Mouse (Mus musculus) forebrain, embryonic 16.5 days (tissue): ENCODE data around the gene Tmem178b. TPM values are rescaled to one million over a fixed set of nuclear protein-coding genes. Genes with fewer than 3 reads are reported as not detected.

Source experiments
- ATAC-seq: fragments of 200-750 bp; cut with Nextera tagmentation; 2 replicates; pipeline ENCODE4 v1.8.0; 2017; ENCODE audit warnings: mild to moderate bottlenecking, moderate library complexity
- H3K27ac ChIP-seq: fragments of 300-500 bp; sonication (generic); 2 replicates; pipeline ENCODE4 v1.5.1; 2014; ENCODE audit warnings: low read length, control low read depth
- H3K27me3 ChIP-seq: fragments of 300-500 bp; sonication (generic); replicated peaks from 2 replicates; pipeline ENCODE4 v1.6.1; 2014; ENCODE audit warnings: low read length; ENCODE audit not compliant: control insufficient read depth, insufficient read depth
- H3K36me3 ChIP-seq: fragments of 300-500 bp; sonication (generic); 2 replicates; pipeline ENCODE4 v1.6.1; 2014; ENCODE audit not compliant: control insufficient read depth, insufficient read depth
- H3K4me1 ChIP-seq: fragments of 300-500 bp; sonication (generic); replicated peaks from 2 replicates; pipeline ENCODE4 v1.6.1; 2014; ENCODE audit warnings: low read length; ENCODE audit not compliant: control insufficient read depth, insufficient read depth
- H3K4me2 ChIP-seq: fragments of 300-500 bp; sonication (generic); 2 replicates; pipeline ENCODE4 v1.6.1; 2014; ENCODE audit warnings: mild to moderate bottlenecking, low read length, control low read depth
- H3K4me3 ChIP-seq: fragments of 300-500 bp; sonication (generic); replicated peaks from 2 replicates; pipeline ENCODE4 v1.5.1; 2014; ENCODE audit warnings: mild to moderate bottlenecking, low read length, control low read depth
- H3K9ac ChIP-seq: fragments of 300-500 bp; sonication (generic); replicated peaks from 2 replicates; pipeline ENCODE4 v1.6.1; 2014; ENCODE audit warnings: low read depth, low read length, control low read depth
- H3K9me3 ChIP-seq: fragments of 300-500 bp; sonication (generic); 2 replicates; pipeline ENCODE4 v1.6.1; 2016; ENCODE audit warnings: low read length; ENCODE audit not compliant: control insufficient read depth
- WGBS: fragments of 180-500 bp; shearing (Covaris S2); extraction: QIAGEN DNeasy Blood & Tissue Kit; methylation state at CpG from one replicate; pipeline ENCODE4 v1.1.7; 2014; 5-methylcytosine and 5-hydroxymethylcytosine counted together
- polyA plus RNA-seq: library from polyadenylated mRNA; unstranded; fragments of >200 nt; fragmentation: Nextera tagmentation; extraction: Ambion mirVana; gene quantifications from 2 replicates; pipeline ENCODE4 v1.2.1, GENCODE M21; 2015

Gene Tmem178b
- polyA plus RNA-seq, 1 experiment from 2014 or later = 32.2 TPM

- H3K4me1 ChIP-seq = peaks cover 22% of the 10 kb centered on the region
- under 1% methylated on average over 39 of the region's 39 CpGs for whole genome bisulfite sequencing
- no peaks in the 10 kb centered on the region for H3K27me3 ChIP-seq
- H3K9ac ChIP-seq = peak overlapping the region; percentile 91
- peak overlapping the region; percentile 79 for H3K4me3 ChIP-seq
- peak overlapping the region; percentile 84 for H3K4me2 ChIP-seq
- H3K27ac ChIP-seq = peak overlapping the region; percentile 98
- ATAC-seq = peak; percentile 17
- H3K9me3 ChIP-seq = no peaks in the 10 kb centered on the region
- H3K36me3 ChIP-seq = no peaks in the 10 kb centered on the region
Observed at GRCm38 (mm10) chr6:39872306-39872900, 668 bp upstream of the Tmem178b start.

DNA sequence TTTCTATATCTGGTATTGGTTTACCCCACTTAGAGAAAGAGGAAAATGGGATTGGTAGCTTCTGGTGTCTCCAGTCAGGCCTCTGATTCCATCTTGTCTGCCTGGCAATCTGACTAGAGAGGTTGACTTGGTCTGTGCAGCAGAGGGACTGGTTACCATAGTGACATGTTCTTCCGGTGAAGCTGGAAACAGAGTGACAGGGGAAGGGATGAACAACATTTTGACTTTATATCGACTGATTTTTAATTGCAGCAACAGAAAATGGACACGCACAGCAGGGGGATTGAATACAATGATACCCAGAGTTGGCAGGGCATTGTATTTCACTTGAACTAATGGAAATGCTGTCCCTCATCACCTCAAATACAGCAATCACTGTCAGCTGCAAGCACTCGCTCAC, 2.1 kb downstream of the Tmem178b start:
- Histone ChIP-seq H3K4me2 (peak overlapping the region; percentile 84), H3K9ac (0 out of 2 replicates have a peak overlapping the region, but pooled peaks have one; percentile 29), H3K36me3 (no peaks in the 10 kb centered on the region), H3K27me3 (no peaks in the 10 kb centered on the region), H3K9me3 (no peaks in the 10 kb centered on the region), H3K27ac (no peak overlapping the region; the same call in 1 of the 2 replicates), H3K4me1 (peaks cover 21% of the 10 kb centered on the region), H3K4me3 (peak overlapping the region; percentile 37)
- WGBS = 27% methylated on average over 4 of the region's 4 CpGs
- ATAC-seq = no peak

- ATAC-seq = no peak
- H3K27ac ChIP-seq = no peak overlapping the region
- no peaks in the 10 kb centered on the region for H3K9me3 ChIP-seq
- no peak overlapping the region for H3K4me3 ChIP-seq
- no peaks in the 10 kb centered on the region for H3K36me3 ChIP-seq
- WGBS = 53% methylated on average over 3 of the region's 3 CpGs
- peak overlapping the region; percentile 20 for H3K4me2 ChIP-seq
- H3K4me1 ChIP-seq = peaks cover 21% of the 10 kb centered on the region
- H3K9ac ChIP-seq = no peak overlapping the region
- H3K27me3 ChIP-seq = no peaks in the 10 kb centered on the region
Observed at GRCm38 (mm10) chr6:39876444-39876843, 3.4 kb downstream of the Tmem178b start.

GRCm38 (mm10) chr6:39890811-39891210, 17.7 kb downstream of the Tmem178b start:
- Histone ChIP-seq H3K27ac (no peak overlapping the region), H3K27me3 (no peaks in the 10 kb centered on the region), H3K4me3 (no peak overlapping the region), H3K36me3 (no peaks in the 10 kb centered on the region), H3K4me2 (no peak overlapping the region), H3K9me3 (peaks cover 4% of the 10 kb centered on the region; the same call in 1 of the 2 replicates), H3K4me1 (peaks cover 7% of the 10 kb centered on the region), H3K9ac (no peak overlapping the region)
- 85% methylated on average over 3 of the region's 3 CpGs for WGBS
- ATAC-seq = no peak

DNA sequence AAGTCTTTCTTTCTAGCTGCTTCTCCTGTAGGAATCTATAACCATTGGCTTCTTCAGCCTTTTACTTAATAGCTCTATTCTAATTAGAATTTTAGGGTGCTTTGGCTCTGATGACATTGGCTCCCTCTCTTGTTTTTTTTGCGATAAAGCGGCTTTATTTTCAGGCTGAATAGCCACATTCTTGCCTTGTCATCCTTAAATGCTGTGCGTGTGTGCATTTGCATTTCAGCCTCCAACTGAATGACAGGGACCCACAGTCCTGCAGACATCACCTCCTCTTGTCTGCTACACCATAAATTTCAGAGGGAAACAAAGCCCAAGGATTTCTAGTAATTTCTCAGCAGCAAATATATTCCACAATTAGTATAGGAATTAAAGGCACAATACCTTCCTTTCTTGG, 23.4 kb downstream of the Tmem178b start:
- ATAC-seq = peak; percentile 43; the same call in 1 of the 2 replicates
- no peak overlapping the region for H3K4me3 ChIP-seq
- peaks cover 17% of the 10 kb centered on the region for H3K4me1 ChIP-seq
- no peak overlapping the region for H3K4me2 ChIP-seq
- WGBS = 16% methylated on average over 3 of the region's 3 CpGs
- H3K9ac ChIP-seq = no peak overlapping the region
- H3K27me3 ChIP-seq = no peaks in the 10 kb centered on the region
- H3K9me3 ChIP-seq = no peaks in the 10 kb centered on the region
- H3K27ac ChIP-seq = no peak overlapping the region
- no peaks in the 10 kb centered on the region for H3K36me3 ChIP-seq

GRCm38 (mm10) chr6:39899231-39899630, 26.2 kb downstream of the Tmem178b start:
- 72% methylated on average over 4 of the region's 4 CpGs for WGBS
- Histone ChIP-seq H3K9me3 (no peaks in the 10 kb centered on the region), H3K27me3 (no peaks in the 10 kb centered on the region), H3K27ac (no peak overlapping the region), H3K36me3 (no peaks in the 10 kb centered on the region), H3K4me2 (no peak overlapping the region), H3K9ac (no peak overlapping the region), H3K4me1 (peaks cover 28% of the 10 kb centered on the region), H3K4me3 (no peak overlapping the region)
- ATAC-seq = no peak

GRCm38 (mm10) chr6:39903220-39903773, 30.2 kb downstream of the Tmem178b start:
- H3K4me1 ChIP-seq = peaks cover 21% of the 10 kb centered on the region
- H3K4me3 ChIP-seq = no peak overlapping the region
- H3K4me2 ChIP-seq = peak overlapping the region; percentile 24
- peak; percentile 40; the same call in 1 of the 2 replicates for ATAC-seq
- H3K9ac ChIP-seq = no peak overlapping the region
- H3K27me3 ChIP-seq = no peaks in the 10 kb centered on the region
- no peak overlapping the region; the same call in 1 of the 2 replicates for H3K27ac ChIP-seq
- no peaks in the 10 kb centered on the region for H3K36me3 ChIP-seq
- no peaks in the 10 kb centered on the region for H3K9me3 ChIP-seq
- WGBS = 16% methylated on average over 6 of the region's 6 CpGs

DNA sequence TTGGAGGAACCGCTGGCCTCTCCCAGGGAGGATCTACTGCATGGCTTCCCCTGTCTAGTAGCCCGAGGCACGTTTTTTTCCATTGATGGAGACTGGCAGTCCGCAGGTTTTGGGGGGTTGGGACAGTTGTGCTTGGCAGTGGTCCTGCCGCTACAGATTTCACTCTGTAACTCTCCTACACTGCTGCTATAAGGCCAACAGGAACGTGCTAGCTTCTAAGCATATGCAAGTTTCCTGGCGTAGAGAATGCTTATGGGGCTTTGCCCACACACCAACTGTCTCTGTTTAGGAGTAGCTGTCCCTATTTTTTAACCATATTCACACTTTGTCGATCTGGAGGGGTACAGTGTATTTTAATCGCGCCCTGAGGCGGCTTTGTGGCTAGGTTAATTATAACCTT, 30.8 kb downstream of the Tmem178b start:
- no peaks in the 10 kb centered on the region for H3K27me3 ChIP-seq
- peak overlapping the region; percentile 9; the same call in 1 of the 2 replicates for H3K27ac ChIP-seq
- ATAC-seq = peak; percentile 95
- no peaks in the 10 kb centered on the region for H3K9me3 ChIP-seq
- 17% methylated on average over 11 of the region's 11 CpGs for WGBS
- peaks cover 21% of the 10 kb centered on the region for H3K4me1 ChIP-seq
- no peaks in the 10 kb centered on the region for H3K36me3 ChIP-seq
- peak overlapping the region; percentile 24 for H3K4me2 ChIP-seq
- no peak overlapping the region for H3K9ac ChIP-seq
- no peak overlapping the region for H3K4me3 ChIP-seq

GRCm38 (mm10) chr6:39914956-39915355, 41.9 kb downstream of the Tmem178b start:
- whole genome bisulfite sequencing = 52% methylated on average over 8 of the region's 8 CpGs
- peaks cover 10% of the 10 kb centered on the region for H3K4me1 ChIP-seq
- no peaks in the 10 kb centered on the region for H3K27me3 ChIP-seq
- no peaks in the 10 kb centered on the region for H3K9me3 ChIP-seq
- H3K4me2 ChIP-seq = no peak overlapping the region
- ATAC-seq = no peak
- H3K27ac ChIP-seq = no peak overlapping the region
- H3K36me3 ChIP-seq = no peaks in the 10 kb centered on the region
- H3K9ac ChIP-seq = no peak overlapping the region
- no peak overlapping the region for H3K4me3 ChIP-seq
